Mouse (Mus musculus) gastrocnemius, adult 8-10 months (tissue): ENCODE data around the gene Adgrb3. TPM values are rescaled to one million over a fixed set of nuclear protein-coding genes. Genes with fewer than 3 reads are reported as not detected.
"Not testable (repeated sequence)": the region's sequence is repeated elsewhere in the genome, so short reads cannot be mapped to it uniquely, and the experiment has no call there.

Source experiments
- DNase-seq, 2 experiments: peaks; one replicate each; pipeline ENCODE4 v3.0.0; 2022; ENCODE audit warnings: low spot score in 2 of 2
- total RNA-seq, 4 experiments: library from RNA; stranded (reverse); gene quantifications; 2 replicates each; pipeline ENCODE4 v1.2.4; 2022

The Adgrb3 gene
- total RNA-seq, 4 experiments from 2014 or later, result not detected

DNA sequence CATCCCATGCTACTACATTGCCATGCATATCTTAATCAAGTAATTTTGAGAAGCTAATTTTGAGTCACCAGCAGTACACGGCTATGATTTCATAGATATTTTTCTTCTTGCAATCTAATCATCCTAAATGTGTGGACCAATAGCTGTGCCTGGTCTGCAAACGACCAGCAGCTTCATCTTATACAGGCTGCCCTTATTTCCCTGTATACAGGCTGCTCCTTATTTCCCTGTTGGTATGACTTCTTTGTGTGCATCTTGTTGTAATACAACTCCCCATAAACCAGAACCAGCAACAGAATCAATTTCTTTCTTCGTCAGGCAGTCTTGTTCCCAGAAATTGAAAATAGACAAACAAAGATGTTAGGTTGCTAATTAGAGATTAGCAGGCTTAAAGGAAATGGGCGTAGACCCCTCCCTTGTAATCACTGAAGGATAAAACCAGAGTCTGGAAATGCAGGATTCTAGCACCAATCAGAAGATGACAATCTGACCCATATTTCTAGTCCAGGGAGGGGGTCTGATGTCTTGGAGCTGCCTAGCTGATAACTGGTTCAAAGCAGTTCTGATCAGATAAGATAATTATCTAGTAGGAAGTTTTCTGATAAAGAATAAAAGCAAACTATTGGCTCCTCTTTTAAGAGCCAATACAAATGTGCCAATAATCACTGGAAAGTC, 697.2 kb downstream of the Adgrb3 start:
- no peak for DNase-seq

DNA sequence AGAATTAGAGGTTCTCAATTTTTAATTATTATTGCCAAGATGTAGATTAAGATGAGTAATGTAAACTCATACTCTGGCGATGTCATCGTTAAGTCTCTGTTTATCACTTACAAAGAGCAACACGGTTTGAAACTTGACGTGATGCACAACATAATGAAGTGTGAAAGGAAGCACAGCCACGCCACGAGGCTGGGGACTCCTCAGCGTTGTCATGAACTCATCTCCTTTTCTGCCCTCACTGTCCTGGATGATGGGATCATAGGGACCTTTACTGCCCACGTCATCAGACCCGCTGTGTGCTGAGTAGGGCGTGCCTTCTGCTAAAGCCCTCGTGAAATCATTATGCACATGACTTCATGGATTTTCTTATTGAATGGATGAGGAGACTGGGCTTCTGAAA, 714.0 kb downstream of the Adgrb3 start:
- no peak for DNase-seq

DNA sequence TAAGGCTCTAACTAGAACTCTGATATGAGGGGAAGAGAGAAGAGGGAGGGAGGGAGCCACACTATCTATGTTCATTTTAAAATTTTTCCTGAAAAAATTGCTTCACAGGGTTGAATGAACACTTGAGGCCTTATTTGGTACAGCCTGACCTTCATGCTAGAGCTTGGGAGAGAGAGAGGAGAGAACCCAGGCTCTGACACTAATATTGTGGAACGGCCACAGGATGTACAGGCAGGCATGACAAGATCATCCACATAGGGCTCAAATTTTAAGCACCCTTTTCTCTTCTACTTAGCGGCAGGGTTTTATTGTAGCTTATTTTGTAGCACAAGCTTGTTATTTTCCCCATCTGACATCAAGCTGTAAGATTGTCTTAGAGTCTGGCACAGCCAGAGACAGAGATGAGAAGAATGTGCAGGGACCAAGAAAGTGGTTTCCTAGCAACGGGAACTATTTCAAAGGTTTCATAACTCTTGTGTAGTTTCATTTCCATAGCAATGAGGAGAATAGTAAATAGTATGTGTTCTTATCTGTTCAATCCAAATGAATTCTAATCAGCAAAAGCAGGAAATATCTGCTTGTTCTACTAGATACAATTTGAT, 721.9 kb downstream of the Adgrb3 start:
- no peak for DNase-seq

DNA sequence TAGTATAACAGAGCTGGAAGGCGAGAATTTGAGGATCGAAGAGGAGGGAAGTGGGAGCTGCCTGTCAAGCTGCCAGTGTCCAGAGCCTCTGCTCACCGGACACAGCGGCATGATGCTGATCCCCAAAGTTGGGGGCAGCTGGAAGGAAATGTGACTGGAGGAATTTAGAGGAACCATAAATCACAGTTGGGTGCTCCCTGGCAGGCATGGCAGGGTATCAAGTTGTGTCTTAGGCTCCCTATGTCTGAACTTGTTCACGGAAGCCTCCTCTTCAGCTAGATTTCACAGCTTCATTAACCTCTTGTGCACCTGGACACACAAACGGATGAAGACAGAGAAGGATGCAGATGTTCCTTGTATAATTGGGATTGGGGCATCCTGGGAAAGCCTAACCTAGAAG, 722.8 kb downstream of the Adgrb3 start:
- DNase-seq, result no peak

DNA sequence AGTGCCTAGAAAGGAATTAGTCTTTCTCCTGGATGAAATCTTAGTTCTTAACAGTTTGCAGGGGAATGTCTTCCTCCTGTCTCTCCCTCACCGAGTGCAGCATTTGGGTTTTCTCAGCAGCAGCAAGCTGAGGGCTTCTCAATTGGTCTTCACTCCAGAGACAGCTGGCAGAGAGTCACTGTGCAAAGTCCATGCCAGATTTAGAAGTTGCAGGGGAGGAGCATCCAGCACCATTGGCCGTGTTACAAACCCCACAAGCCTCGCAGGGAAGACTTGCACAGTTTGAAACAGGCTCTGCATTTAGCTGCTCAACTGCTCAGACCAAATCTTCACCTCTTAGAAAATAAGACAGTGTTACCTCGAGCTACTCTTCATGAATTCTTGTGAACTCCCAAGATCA, 724.1 kb downstream of the Adgrb3 start:
- DNase-seq, result peak in 1 of 2 experiments; percentile 10

DNA sequence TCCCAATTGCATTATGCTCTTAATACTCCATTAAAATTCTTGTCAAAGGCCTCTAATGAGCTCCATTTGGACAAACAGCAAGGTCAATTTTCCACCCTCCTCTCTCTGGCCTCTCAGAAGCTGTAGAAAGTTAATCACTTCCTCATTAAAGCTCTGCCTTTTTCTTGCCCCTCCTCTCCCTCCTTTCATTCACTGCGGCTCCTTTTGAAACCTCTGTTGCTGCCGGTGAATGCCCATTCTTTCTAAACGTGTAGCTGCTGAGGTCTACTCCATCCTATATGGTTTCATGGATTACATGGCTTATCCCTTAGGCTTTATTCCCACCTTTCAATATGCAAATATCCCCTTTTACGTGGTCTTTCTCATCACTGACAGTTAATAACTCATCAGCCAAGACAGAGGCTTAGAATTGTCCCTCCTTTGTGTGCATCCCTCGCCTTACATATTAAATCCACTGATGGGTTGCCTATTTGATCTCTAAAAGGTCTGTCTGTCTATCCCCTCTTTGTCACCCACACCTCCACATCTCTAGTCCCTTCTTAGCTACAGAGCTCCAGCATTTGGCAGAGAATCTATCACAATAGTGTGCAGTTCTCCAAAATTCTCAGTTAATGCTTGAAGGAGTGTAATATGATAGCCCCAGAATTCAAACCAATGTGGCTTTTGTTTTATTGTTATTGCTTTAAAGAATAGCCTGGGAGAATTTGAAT, 741.3 kb downstream of the Adgrb3 start:
- no peak for DNase-seq

DNA sequence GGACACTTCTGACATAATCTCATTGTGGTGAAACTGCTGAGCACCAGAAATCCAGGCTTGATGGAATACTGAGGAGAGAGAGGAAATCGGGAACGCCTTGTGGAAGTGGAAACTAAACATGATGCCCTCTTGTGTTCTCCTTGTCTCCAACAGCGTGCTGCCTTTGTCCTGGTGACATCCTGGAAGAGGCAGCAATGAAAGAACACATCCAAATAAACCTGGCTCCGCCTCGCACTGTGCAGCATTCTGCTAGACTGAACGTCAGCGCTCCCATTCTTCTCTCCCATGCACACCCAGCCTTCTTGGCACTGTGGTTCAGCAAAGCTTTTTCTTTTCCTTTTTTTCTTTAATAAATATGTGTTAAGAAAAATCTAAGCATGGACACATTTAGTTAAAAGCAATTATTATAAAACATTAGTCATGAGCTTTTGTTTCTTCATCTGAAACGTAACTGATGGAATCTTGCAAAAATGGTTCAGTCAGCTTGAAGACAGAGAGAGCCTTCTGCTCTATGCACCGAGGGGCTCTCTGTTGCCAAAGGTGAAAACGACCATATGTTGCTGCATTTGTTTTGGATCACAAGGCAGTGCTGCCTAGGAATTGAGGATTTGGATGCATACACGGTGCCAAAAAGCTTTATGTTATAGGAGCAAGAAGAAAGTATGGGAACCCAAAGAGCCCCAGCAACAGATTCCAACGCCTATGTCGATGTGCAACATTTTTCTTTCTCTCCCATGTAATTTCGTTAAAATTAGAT, 743.7 kb downstream of the Adgrb3 start:
- no peak for DNase-seq

DNA sequence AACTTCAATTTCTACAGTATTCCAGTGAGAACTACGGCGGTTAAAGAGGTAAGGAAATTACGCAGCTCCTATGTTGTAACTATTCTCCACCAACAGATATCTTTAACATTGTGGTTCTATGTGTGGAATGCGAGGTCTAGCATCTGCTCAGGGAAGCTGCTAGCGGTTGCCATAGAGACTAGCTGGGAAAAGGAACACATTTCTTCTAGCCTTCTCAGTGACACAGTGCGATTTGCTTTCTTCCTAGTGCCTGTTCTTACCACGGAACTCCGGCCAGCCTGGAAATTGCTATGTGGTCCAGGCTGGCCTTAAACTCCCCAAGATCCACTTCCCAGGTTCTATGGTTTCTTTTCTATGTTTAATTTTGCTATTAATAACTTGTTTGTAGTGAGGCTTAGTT, 747.1 kb downstream of the Adgrb3 start:
- DNase-seq, result no peak

DNA sequence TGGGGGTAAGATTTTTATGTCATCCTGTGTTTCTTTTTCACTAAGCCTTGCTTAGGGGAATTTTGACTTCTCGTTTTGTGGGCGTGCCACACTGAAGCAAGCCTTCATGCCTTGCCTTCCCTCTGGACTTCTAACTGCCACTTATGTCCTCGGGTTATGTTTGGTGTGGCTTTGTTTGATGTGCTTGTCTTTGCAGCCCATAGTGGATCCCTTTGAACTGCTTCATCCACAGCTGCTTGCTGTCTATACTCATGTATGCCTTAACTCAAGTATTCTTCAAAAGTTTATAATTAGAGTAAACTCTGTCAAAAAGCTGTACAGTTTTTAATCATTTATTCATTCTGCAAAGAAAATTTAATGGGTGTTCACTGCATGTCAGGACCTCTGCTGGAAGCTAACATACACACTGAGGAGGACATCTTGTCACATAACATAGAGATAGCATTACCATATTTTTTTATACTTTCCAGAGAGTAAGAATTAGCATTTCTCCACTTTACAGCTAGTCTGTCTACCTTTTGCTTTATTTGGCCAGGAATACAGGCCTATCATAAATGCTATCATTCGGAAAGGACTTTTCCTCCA, 748.1 kb downstream of the Adgrb3 start:
- DNase-seq, result no peak

DNA sequence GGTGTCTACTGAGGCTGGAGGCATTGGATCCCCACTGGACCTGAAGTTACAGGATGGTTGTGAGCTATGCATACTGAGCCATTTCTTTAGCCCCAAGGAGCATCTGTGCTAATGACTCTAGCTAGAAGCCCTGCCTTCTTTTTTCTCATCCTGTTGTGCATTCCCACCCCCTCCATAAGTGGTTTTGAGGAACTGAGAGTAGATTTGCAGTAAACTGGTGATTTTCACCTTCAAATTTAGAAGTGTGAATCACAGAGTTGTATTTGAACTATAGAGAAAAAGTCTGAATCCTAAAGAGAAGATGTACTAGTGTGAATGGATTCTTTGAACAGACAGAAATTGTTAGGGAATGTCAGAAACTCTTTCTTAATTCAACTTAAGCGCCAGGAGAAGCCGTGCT, 750.1 kb downstream of the Adgrb3 start:
- DNase-seq, result no peak

DNA sequence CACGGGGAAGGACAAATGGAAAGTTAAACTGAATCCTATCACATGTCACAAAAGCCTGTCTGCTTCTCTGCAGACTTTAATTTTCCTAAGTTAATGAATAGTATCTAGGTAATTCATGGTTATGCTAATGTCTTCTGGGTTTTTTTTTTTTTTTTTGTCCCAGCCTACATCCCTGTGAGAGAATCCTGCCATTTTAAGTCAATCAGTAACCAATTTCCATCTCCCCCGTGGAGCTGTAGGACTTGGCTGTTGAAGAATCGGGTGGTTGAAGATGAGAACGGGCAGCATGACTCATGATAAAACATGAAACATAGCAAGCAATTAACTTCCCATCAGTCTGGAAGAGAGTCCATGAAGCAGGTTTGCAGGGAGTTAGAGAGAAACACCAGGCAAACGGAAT, 753.6 kb downstream of the Adgrb3 start:
- no peak for DNase-seq

DNA sequence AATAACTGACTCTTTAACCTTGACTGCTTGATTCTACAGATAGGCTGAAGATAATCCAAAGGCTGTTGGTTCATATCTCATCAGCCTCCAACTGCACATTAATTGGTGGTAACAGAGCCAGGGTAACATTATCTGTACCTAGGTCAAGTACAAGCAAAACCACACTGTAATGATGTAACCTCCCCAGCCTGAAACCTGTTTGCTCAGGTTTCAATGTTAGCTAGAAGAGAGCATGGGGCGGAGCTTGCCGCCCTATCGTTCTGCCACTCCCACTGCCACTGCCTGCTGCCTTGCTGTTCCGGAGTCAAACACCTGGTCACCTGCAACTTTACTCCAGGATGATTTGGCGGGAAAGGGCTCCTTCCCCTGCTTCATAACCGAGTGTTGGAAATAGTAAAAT, 765.5 kb downstream of the Adgrb3 start:
- DNase-seq, result no peak

DNA sequence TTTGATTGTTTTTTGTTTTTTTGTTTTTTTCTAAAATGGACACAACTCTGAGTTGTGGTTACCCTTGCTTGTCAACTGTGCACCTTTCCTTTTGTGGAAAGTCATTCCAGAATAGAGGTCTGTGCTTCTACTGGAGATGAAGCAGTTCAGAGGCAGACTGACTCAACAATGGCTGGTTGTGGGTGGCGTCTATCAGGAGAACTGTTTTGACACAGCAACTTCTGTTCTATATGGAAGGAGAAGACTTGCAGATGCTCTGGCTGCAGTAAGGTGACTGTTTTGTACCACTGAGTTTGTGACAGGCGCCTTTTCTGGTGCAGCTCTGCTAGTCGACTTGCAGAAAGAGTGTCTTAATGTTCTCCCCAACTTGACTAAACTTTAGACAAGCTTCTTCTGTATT, 768.6 kb downstream of the Adgrb3 start:
- no peak for DNase-seq

DNA sequence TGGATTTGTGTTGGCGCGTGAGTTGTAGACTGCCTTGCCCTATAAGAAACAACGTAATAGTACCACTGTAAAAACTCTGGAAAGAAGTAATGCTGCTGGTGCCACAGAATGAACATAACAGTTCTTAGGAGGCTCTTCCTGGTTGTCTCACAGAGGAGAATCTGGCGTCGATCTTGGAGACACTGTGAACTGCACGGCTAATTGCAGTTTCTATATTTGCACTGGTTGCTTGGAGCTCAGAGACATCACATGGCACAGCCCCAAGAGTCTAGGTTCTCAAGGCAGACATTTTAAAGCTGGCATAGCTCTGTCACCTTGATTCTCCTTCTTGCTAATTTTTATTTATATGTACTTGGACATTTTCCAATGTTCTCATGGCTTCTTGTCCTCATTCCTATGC, 769.3 kb downstream of the Adgrb3 start:
- no peak for DNase-seq

DNA sequence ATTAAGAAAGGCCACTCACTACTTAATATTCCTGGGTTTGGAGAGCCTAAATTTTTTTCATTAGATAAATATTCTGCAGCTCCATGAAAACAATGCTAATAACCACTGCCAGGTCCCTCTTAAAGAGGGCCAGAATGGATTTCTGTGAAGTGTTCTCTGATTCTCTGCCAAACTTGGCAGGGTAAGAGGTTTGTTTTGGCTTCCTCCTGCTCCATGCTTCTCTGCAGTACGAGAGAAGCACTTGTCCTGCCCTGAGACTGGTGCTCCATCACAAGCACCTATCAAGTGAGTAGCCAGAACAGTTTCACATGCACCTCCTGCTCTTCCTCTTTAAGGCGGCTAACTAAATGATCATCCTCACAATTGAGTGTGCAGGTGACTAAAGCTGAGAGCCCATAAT, 771.9 kb downstream of the Adgrb3 start:
- DNase-seq, result no peak

DNA sequence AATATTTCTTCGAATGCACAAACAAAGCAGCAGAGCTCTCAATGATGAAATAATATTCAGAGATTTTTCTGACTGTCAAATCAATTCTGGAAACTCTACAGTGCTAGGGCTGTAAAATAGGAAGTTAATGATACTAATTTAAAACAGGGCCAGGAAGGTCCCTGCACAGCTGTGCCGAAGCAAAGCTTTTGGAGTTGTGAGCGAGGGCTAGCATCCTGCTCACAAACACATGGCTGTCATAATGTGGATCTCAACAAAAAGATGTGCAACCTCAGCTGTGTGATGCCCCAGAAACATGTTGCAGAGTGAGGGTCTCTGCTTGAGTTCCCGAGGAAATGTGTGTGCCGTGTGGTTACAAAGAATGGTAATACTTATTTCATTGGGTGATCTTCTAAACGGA, 772.3 kb downstream of the Adgrb3 start:
- no peak for DNase-seq

DNA sequence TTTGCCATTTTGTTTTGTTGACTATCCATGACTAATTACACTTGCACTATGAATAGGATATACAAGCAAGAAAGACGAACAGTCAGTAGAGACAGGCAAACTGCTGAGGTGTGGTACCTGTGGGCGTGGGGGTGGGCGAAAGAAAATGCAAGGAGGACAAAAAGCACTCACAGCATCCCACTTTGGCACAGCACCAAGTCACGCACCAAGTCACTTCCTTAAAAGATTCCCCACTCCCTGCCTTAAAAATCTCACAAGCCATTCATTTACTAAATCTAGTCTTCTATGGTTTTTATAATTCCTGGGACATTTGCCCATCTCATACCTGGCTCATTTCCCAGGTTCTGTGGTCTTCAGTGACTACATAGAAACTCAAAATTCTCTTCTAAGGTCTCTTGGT, 787.4 kb downstream of the Adgrb3 start:
- no peak for DNase-seq

DNA sequence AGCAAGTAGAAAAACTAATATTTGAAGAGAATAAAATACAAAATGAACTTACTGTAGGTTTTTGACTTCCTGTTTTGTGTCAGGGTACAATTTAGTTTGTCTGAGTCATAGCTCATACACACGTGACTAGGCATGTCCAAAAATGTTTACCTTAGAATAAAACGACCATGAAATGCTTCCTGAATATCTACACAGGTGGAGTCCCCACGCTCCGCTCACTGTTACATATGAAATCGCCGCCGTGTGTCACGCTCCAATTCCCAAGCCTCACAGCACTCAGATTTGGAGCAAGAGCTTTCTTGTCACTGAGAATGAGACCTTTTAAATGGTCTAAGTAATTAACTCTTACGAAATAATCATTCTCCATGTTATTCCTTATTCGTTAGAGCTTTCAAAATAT, 795.3 kb downstream of the Adgrb3 start:
- DNase-seq, result no peak

DNA sequence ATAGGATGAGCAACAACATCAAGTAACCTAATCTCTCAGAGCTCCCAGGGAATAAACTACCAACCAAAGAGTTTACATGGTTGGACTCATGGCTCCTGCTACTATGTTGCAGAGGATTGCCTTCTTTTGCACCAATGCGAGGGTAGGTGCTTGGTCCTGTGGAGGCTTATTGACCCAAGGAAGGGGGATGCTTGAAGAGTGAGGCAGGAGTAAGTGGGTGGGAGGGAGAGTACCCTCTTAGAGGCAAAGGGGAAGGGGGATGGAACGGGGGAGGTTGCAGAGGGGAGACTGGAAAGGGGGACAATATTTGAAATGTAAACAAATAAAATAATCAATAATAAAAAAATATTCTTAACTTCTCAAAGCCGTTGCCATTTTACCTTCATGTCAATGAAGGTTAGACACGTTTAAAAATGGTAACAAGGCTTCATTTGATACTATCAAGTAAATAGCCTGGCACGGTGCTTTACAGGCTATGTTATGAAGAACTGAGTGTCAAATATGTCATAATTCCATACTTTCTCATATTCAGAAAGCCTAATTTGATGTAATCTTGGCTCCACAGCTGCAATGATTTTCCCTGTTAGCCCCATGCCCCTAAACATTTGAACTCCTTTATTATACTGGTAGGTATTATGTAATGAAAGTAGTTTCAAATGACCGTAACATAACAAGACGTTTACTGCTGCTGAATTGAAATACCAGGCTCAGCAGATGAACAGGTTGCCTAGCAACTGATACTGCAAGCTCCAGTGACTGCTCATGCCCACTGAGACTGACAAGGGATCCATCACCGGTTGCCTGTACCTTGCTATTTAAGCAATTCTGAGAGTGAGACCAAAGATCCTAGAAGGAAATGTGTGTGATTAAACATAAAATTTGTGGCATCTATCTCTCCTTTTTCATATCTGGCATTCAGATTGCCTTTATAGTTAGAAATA, 796.1 kb downstream of the Adgrb3 start:
- no peak for DNase-seq

DNA sequence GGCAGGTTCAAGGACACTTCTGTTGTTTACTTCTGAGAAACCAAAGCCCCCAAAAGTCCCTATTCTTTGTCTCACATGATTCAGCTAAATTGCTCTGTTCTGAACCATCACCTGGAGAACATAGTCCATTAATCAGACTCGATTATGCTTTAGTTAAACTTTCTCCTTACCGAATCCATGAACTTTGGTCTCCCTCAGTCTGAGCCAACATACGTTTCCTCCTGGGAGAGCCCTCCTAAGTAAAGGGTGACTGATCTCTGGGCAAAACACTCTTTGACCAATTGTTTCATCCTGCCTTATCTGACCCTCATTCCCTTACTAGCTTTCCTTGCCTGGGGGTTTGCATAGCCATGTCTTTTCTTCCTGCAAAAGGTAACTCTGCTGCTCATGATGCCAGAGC, 806.4 kb downstream of the Adgrb3 start:
- DNase-seq, result no peak

DNA sequence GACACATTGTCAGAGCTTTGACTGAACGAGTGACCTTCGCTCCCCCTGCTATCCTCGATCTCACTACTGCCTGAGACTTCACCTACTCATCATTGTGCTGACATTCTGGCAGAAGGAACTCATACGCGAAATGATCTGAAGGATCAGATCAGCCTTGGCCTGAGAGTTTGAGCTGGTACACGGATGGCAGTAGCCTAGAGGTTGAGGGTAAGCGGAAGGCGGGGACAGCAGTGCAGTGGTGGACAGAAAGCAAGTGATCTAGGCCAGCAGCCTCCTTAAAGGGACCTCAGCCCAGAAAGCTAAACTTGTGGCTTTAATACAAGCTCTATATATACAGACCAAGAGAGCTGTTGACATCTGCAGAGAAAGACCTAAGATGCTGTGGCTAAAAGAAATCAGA, 811.7 kb downstream of the Adgrb3 start:
- DNase-seq, result not testable (repeated sequence)
